Mouse (Mus musculus): Measurements from ENCODE around the gene Apoc1. TPM values are rescaled to one million over a fixed set of nuclear protein-coding genes. Genes with fewer than 3 reads are reported as not detected.

Apoc1 gene
- polyA plus RNA-seq, 1 experiment from 2014 or later, result 10.9 TPM

DNA sequence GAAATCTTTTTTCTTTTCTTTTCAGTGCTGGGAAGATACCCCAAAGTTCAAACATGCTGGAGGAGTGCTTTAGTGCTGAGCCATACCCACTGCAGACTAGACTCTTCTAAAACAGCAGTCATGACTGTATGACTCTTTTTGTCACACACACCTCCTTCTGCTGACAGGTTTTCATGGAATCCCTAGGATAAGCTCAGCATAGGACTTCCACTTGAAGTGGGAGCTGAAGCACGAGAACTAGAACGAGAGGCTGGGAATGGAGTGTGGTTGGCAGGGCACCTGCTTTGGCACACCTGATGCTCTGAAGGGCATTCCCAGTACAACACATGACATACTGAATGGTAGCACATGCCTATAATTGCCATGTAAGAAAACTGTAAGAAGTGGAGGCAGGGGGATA lies 39.8 kb downstream of the Apoc1 start:
- H3K36me3 ChIP-seq (ENCODE audit: control insufficient read depth, insufficient read depth, low read length), result peaks cover 49% of the 10 kb centered on the region
- H3K9me3 ChIP-seq (ENCODE audit: control insufficient read depth, low read depth, low read length), result no peaks in the 10 kb centered on the region
- no peak for ATAC-seq (ENCODE audit: insufficient number of reproducible peaks, insufficient read depth, low FRiP score, low read depth)
- H3K27me3 ChIP-seq (ENCODE audit: control insufficient read depth, insufficient read depth, low read length), result no peaks in the 10 kb centered on the region
- no peak overlapping the region for H3K4me3 ChIP-seq (ENCODE audit: low read depth, low read length)
- WGBS, result 95% methylated on average over 2 of the region's 2 CpGs
- no peak overlapping the region for H3K9ac ChIP-seq (replicated peaks; ENCODE audit: low read depth, low read length)
- no peaks in the 10 kb centered on the region for H3K4me1 ChIP-seq (ENCODE audit: control insufficient read depth, insufficient read depth, low read length)
- H3K4me2 ChIP-seq (replicated peaks; ENCODE audit: low read depth, low read length), result no peak overlapping the region
- H3K27ac ChIP-seq (ENCODE audit: low read length), result no peak overlapping the region

- no peaks in the 10 kb centered on the region for H3K27me3 ChIP-seq (ENCODE audit: control insufficient read depth, insufficient read depth, low read length)
- no peaks in the 10 kb centered on the region for H3K9me3 ChIP-seq (ENCODE audit: control insufficient read depth, low read depth, low read length)
- 88% methylated on average over 6 of the region's 6 CpGs for WGBS
- H3K4me1 ChIP-seq (ENCODE audit: control insufficient read depth, insufficient read depth, low read length), result no peaks in the 10 kb centered on the region
- H3K4me3 ChIP-seq (ENCODE audit: low read depth, low read length), result no peak overlapping the region
- H3K27ac ChIP-seq (ENCODE audit: low read length), result no peak overlapping the region
- H3K36me3 ChIP-seq (ENCODE audit: control insufficient read depth, insufficient read depth, low read length), result peaks cover 58% of the 10 kb centered on the region
- no peak for ATAC-seq (ENCODE audit: insufficient number of reproducible peaks, insufficient read depth, low FRiP score, low read depth)
- no peak overlapping the region for H3K9ac ChIP-seq (replicated peaks; ENCODE audit: low read depth, low read length)
- no peak overlapping the region for H3K4me2 ChIP-seq (replicated peaks; ENCODE audit: low read depth, low read length)
Measured at GRCm38 (mm10) chr7:19651063-19651786, 41.2 kb downstream of the Apoc1 start.

GRCm38 (mm10) chr7:19641223-19641622 lies 51.2 kb downstream of the Apoc1 start:
- H3K4me3 ChIP-seq (ENCODE audit: low read depth, low read length), result no peak overlapping the region
- no peaks in the 10 kb centered on the region for H3K27me3 ChIP-seq (ENCODE audit: control insufficient read depth, insufficient read depth, low read length)
- no peaks in the 10 kb centered on the region for H3K9me3 ChIP-seq (ENCODE audit: control insufficient read depth, low read depth, low read length)
- peaks cover 77% of the 10 kb centered on the region for H3K36me3 ChIP-seq (ENCODE audit: control insufficient read depth, insufficient read depth, low read length)
- no peaks in the 10 kb centered on the region for H3K4me1 ChIP-seq (ENCODE audit: control insufficient read depth, insufficient read depth, low read length)
- H3K4me2 ChIP-seq (replicated peaks; ENCODE audit: low read depth, low read length), result no peak overlapping the region
- no peak overlapping the region for H3K9ac ChIP-seq (replicated peaks; ENCODE audit: low read depth, low read length)
- no peak for ATAC-seq (ENCODE audit: insufficient number of reproducible peaks, insufficient read depth, low FRiP score, low read depth)
- 94% methylated on average over 4 of the region's 4 CpGs for WGBS
- H3K27ac ChIP-seq (ENCODE audit: low read length), result no peak overlapping the region

Other genes starting within 250 kb of the Apoc1 start
- gene Mark4, start 233.8 kb downstream of the Apoc1 start, polyA plus RNA-seq (2014; fragmentation: Nextera tagmentation; extraction: Ambion mirVana), result 8.6 and 9.7 TPM in 2 replicates
- 0.55 and 1.2 TPM in 2 replicates for gene Exoc3l2, start 229.3 kb downstream of the Apoc1 start, polyA plus RNA-seq (2014; fragmentation: Nextera tagmentation; extraction: Ambion mirVana)
- 0.74 and 1.3 TPM in 2 replicates for gene Bloc1s3, start 184.3 kb downstream of the Apoc1 start, polyA plus RNA-seq (2014; fragmentation: Nextera tagmentation; extraction: Ambion mirVana)
- gene Trappc6a, start 184.3 kb downstream of the Apoc1 start, polyA plus RNA-seq (2014; fragmentation: Nextera tagmentation; extraction: Ambion mirVana), result 83.4 and 89.0 TPM in 2 replicates
- gene Nkpd1, start 174.8 kb downstream of the Apoc1 start, polyA plus RNA-seq (2014; fragmentation: Nextera tagmentation; extraction: Ambion mirVana), result not detected in 2 replicates
- gene Ppp1r37, start 129.6 kb downstream of the Apoc1 start, polyA plus RNA-seq (2014; fragmentation: Nextera tagmentation; extraction: Ambion mirVana), result 6.3 and 7.1 TPM in 2 replicates
- 1.2 and 2.1 TPM in 2 replicates for gene Zfp296, start 115.4 kb downstream of the Apoc1 start, polyA plus RNA-seq (2014; fragmentation: Nextera tagmentation; extraction: Ambion mirVana)
- gene Gemin7, start 115.1 kb downstream of the Apoc1 start, polyA plus RNA-seq (2014; fragmentation: Nextera tagmentation; extraction: Ambion mirVana), result 163 and 180 TPM in 2 replicates
- gene Clasrp, start 88.2 kb downstream of the Apoc1 start, polyA plus RNA-seq (2014; fragmentation: Nextera tagmentation; extraction: Ambion mirVana), result 38.6 and 44.8 TPM in 2 replicates
- 8.3 and 10.4 TPM in 2 replicates for gene Relb, start 63.2 kb downstream of the Apoc1 start, polyA plus RNA-seq (2014; fragmentation: Nextera tagmentation; extraction: Ambion mirVana)
- 77.9 and 86.2 TPM in 2 replicates for gene Clptm1, start 27.6 kb downstream of the Apoc1 start, polyA plus RNA-seq (2014; fragmentation: Nextera tagmentation; extraction: Ambion mirVana)
- 1.5 and 1.9 TPM in 2 replicates for gene Apoc2, start 14.7 kb downstream of the Apoc1 start, polyA plus RNA-seq (2014; fragmentation: Nextera tagmentation; extraction: Ambion mirVana)
- gene Gm44805, start 11.2 kb downstream of the Apoc1 start, polyA plus RNA-seq (2014; fragmentation: Nextera tagmentation; extraction: Ambion mirVana), result not detected in 2 replicates
- 0.39 TPM in 1 of 2 replicates, not detected in the other for gene Apoc4, start 11.2 kb downstream of the Apoc1 start, polyA plus RNA-seq (2014; fragmentation: Nextera tagmentation; extraction: Ambion mirVana)
- gene Apoe, start 6.5 kb upstream of the Apoc1 start, polyA plus RNA-seq (2014; fragmentation: Nextera tagmentation; extraction: Ambion mirVana), result 291 and 299 TPM in 2 replicates
- 91.2 and 108 TPM in 2 replicates for gene Tomm40, start 22.8 kb upstream of the Apoc1 start, polyA plus RNA-seq (2014; fragmentation: Nextera tagmentation; extraction: Ambion mirVana)
- gene Nectin2, start 57.8 kb upstream of the Apoc1 start, polyA plus RNA-seq (2014; fragmentation: Nextera tagmentation; extraction: Ambion mirVana), result 106 and 113 TPM in 2 replicates
- gene Bcam, start 78.4 kb upstream of the Apoc1 start, polyA plus RNA-seq (2014; fragmentation: Nextera tagmentation; extraction: Ambion mirVana), result 156 and 164 TPM in 2 replicates
- 15.1 and 17.7 TPM in 2 replicates for gene Cblc, start 104.1 kb upstream of the Apoc1 start, polyA plus RNA-seq (2014; fragmentation: Nextera tagmentation; extraction: Ambion mirVana)
- 10.7 and 11.5 TPM in 2 replicates for gene Bcl3, start 130.1 kb upstream of the Apoc1 start, polyA plus RNA-seq (2014; fragmentation: Nextera tagmentation; extraction: Ambion mirVana)
- not detected in 2 replicates for gene Gm19345, start 159.3 kb upstream of the Apoc1 start, polyA plus RNA-seq (2014; fragmentation: Nextera tagmentation; extraction: Ambion mirVana)
- not detected in 2 replicates for gene Ceacam16, start 168.6 kb upstream of the Apoc1 start, polyA plus RNA-seq (2014; fragmentation: Nextera tagmentation; extraction: Ambion mirVana)
- 0.14 and 0.41 TPM in 2 replicates for gene Ceacam19, start 195.3 kb upstream of the Apoc1 start, polyA plus RNA-seq (2014; fragmentation: Nextera tagmentation; extraction: Ambion mirVana)
- 10.4 and 11.7 TPM in 2 replicates for gene Pvr, start 228.5 kb upstream of the Apoc1 start, polyA plus RNA-seq (2014; fragmentation: Nextera tagmentation; extraction: Ambion mirVana)

All from stomach, embryonic 14.5 days (tissue).